Mouse (Mus musculus) megakaryocyte progenitor cell, adult 5-6 weeks (primary cell): ENCODE measurements around the gene Naa40. TPM values are rescaled to one million over a fixed set of nuclear protein-coding genes. Genes with fewer than 3 reads are reported as not detected.
A peak's percentile ranks its signal among the peaks of the same experiment; 100 is the strongest.

Experiments used
- ATAC-seq: replicated peaks from 2 replicates; pipeline ENCODE4 v1.8.0; 2016; ENCODE audit warnings: mild to moderate bottlenecking, moderate TSS enrichment, inconsistent platforms; ENCODE audit not compliant: poor library complexity
- total RNA-seq, 2 experiments: library from RNA; stranded (forward) in 1 of 2; stranded (reverse) in 1 of 2; fragments of 157-497, 149-512 nt in 1 of 2; fragments of 200-1000 nt in 1 of 2; gene quantifications; 2 replicates each; pipeline versions ENCODE4 v1.2.3 to v1.2.4; 2015 to 2017

Naa40 gene
- total RNA-seq, 2 experiments from 2014 or later: 47.1 to 57.5 TPM

DNA sequence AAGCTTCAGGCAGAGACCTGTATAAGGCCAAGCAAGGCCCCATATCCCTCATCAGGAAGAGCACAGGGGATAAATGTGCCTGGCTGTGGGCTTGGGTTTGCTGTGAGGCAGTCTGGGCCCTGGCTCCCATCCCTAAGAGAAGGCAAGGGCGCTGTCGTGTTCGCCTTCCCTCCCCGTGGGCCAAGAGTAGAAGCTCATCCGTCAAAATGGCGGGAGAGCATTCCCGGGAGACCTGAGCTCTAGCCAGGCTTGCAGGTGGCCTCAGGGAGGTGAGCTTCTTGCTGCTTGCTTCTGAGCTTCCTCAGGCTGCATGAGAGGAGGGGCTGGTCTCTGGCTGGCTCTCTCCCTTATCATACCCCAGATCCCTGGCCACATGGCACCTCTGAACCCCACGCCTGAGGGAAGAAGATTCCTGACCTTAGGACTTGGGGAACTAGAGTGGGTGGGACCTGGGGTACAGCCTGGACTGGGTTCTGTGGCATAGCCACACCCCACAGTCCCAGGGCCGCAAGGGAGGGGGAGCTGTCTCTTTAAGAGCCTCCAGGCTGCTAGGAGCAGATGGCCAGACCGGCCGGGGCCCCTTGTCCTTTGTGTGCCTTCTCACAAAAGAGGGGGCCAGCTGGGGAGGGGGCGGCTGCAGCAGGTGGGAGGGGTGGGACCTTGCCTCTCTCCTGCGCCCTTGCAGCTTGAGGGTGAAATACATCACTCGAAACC is 24.7 kb upstream of the Naa40 start:
- no peak for ATAC-seq

- no peak for ATAC-seq
These were observed 23.9 kb upstream of the Naa40 start for GRCm38 (mm10) chr19:7264766-7265331.

- peak; percentile 61 for ATAC-seq
These were observed 23.2 kb upstream of the Naa40 start for GRCm38 (mm10) chr19:7264088-7264765.

DNA sequence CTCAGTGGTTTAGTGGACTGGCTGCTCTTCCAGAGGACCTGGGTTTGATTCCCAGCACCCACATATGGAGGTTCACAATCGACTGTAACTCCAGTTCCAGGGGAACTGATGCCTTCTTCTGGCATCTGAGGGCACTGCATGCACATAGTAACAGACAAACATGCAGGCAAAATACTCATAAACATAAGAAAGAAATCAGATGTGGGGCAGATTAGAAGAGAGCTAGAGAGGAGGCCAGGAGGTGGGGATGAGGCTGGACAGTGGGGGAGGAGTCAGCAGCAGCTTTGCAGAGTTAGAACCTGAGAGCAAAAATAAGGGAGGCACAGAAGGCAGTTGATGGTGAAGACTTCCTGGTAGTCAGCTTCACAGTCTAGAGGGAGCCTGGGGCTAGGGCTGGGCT is 21.6 kb upstream of the Naa40 start:
- no peak for ATAC-seq

DNA sequence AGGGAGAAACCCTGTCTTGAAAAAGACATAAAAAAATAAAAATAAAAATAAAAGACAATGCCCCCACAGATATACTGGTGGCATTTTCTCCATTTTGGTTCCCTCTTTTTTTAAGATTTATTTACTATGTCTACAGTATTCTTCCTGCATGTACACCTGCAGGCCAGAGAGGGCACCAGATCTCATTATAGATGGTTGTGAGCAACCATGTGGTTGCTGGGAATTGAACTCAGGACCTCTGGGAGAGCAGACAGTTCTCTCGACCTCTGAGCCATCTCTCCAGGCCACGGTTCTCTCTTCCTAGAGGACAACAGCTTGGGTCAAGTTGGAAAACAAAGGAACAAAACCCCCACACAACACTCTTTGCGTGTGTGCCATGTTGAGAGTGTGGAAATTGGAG is 21.0 kb upstream of the Naa40 start:
- no peak for ATAC-seq

DNA sequence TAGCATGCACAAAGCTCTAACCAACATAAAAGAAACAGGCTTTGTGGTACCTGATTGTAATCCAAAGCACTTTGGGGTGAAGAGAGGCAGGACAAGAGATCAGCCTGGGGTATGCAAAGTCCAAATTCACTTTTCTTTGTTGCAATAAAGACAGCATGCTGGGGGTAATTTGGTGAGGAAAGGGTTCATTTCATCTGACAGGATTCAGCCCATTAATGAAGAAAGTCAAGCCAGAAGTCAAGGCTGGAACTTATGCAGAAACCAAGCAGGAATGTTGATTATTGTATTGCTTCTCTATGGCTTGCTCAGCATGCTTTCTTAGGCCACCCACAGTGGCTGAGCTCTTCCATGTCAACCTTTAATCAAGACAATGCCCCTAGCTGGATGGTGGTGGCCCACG is 20.5 kb upstream of the Naa40 start:
- no peak for ATAC-seq

- ATAC-seq: no peak
These were observed 16.9 kb upstream of the Naa40 start for GRCm38 (mm10) chr19:7257881-7258280.

DNA sequence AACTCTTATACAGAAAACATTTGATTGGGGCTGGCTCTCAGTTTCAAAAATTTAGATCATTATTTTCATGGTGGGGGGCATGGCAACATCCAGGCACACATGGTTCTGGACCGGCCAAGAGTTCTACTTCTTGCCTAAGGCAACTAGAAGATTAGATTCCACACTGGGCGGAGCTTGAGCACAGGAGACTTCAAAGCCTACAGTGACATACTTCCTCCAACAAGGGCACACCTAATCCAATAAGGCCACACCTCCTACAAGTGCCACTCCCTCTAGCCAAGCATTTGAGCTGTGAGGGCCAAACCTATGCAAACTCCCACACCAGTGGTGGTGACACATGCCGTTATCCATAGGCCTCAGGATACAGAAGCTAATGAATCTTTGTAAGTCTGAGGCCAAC is 5.0 kb upstream of the Naa40 start:
- ATAC-seq: peak; percentile 66

- ATAC-seq: no peak
These were observed 692 bp downstream of the Naa40 start for GRCm38 (mm10) chr19:7240291-7240690.

DNA sequence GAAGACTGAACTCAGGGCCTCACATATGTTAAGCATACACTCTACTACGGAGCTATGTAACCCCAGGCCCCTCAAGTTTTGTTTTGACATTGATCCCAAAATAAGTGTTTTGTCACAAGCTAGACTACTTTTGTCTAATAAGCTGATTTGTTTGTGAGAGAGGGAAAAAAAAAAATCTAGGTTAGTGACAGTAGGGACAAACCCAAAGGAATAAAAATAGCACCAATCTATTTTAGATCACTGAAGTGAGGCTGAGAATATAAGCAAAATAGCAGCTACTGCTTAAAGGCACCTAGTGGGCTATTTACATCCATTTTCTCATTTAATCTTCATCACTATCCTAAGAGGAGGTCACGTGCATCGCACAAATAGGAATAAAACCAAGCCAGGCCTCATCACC is 1.4 kb downstream of the Naa40 start:
- ATAC-seq: no peak

GRCm38 (mm10) chr19:7236742-7237141 is 4.2 kb downstream of the Naa40 start:
- ATAC-seq: no peak

DNA sequence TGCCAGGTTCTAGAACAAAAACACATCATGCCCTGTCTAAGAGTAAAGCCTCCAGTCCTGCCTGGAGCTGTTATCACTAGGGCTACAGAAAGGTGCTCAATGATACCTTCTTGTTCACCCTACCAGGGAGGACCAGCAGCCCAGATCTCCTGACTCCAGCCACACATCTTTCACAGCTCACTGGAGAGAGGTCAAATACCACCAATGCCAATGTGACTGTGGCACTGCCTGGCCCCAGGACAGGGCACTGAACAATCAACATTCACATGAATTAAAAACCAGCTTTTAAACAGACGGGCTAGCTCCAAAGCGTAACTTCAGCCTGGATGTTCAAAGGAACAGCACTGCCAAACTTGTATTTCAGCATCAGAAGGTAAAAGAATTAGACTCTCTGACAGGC is 5.0 kb downstream of the Naa40 start:
- ATAC-seq: no peak

DNA sequence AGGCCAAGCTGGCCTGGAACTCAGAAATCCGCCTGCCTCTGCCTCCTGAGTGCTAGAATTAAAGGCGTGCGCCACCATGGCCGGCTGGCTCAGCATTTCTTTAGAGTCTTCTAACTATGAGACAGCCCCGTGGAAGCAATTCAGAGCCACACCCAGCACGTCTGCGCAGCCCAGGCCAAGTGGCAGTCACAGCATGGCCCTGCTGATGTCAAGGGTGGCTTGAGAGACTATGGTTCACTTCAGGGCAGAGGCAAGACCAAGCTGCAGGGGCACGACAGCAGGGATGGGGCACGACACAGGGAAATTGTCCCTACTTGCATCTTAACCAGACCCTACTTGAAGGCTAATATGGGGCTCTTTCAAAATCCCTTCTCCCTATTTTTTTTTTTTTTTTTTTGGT is 5.5 kb downstream of the Naa40 start:
- no peak for ATAC-seq

DNA sequence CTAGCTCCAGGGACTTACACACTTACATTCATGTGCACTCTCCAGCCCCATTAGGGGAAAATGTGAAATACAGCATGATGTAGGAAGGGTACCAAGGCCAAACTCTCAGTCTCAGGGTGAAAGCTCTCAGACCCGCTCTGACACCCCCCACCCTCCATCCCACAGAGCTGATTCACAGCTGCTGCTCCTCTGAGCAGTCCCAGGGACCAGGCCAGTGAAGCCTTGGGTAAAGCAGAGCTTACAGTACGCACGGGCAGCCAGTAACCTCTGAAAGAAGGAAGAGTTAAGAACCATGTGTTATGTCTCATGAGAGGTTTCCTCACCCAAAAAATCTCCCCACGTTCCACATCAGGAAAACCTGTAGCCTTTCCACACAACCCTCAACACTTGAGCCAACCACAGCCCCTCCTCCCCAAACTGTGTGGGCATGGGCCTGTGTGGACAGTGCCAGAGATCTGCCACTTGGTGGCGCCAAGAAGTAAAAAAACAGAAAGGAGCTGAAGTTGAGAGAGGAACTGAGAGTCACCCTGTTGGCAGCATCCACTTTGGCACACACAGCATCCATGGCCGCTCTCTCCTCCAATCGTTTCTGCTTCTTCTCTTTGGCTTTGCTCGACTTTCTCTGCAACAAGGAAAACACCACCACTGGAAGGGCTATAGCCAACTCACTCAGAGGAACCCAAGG is 6.3 kb downstream of the Naa40 start:
- peak; percentile 99 for ATAC-seq

- peak; percentile 70 for ATAC-seq
These were observed 14.5 kb downstream of the Naa40 start for GRCm38 (mm10) chr19:7226511-7226914.

- no peak for ATAC-seq
These were observed 15.8 kb downstream of the Naa40 start for GRCm38 (mm10) chr19:7225096-7225690.

DNA sequence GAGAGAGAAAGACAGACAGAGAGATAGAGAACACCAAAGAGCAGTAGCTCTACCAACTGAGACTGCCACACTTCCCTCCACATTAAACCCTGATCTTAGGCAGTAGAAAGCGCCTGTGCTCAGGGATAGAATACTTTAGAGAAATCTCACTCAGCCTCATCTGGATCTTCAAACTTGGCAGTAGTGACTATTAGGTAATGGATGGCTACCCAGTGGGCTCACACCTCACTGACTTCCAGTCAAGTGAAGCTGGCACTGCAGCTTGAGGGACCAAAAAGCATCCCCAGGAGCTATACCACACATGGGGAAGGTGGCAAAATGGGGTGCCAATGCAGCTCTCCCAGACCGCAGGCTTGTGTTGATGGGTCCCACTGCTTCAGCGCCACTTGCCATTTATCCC is 16.7 kb downstream of the Naa40 start:
- no peak for ATAC-seq

DNA sequence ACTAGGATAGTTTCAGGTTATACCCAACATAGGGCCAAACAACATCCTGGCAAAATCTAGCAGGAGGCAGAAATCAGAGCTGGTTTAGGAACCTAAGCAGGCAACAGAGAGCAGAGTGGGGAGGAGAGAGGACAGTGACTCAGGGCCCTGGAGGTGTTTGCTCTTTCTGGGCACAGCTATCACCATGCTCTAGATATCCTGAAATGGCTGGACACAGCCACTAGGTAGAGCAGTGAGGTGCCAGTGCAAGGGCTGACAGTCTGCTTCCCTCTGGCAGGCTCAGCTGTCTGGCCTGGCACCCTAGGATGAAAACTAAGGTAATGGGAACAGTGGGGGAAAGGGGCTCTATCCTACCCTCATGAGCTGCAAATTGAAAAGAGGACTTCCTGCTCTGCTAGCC is 17.5 kb downstream of the Naa40 start:
- peak; percentile 47 for ATAC-seq

DNA sequence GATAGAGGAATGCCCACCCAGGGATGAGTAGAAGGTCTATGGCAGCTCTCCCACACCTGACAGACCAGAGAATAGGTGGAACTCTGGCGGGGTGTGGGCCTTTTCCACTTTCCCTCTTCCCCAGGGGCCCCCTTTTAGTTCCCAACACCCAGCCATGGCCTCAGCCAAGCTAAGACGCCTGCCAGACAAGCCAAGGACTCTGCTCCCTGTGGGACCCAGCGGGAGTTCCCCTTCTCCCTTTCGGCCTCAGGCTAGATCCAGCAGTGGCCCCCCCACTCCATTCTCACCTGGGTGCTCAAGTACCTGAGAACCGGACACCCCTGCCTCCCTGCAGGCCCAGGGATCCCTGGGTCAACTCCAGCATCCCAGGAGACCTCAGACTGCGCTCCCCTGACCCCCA is 18.8 kb downstream of the Naa40 start:
- ATAC-seq: no peak

GRCm38 (mm10) chr19:7218753-7219152 is 22.2 kb downstream of the Naa40 start:
- ATAC-seq: no peak

- peak; percentile 40 for ATAC-seq
These were observed 23.1 kb downstream of the Naa40 start for GRCm38 (mm10) chr19:7217926-7218267.
